Mouse (Mus musculus) liver, embryonic 13.5 days (tissue): ENCODE results near the gene Osbpl5. TPM values are rescaled to one million over a fixed set of nuclear protein-coding genes. Genes with fewer than 3 reads are reported as not detected.

Source experiments
- ATAC-seq: fragments of 200-750 bp; cut with Nextera tagmentation; 2 replicates; pipeline ENCODE4 v1.8.0; 2017; ENCODE audit warnings: low read depth, mild to moderate bottlenecking, moderate number of reproducible peaks, moderate library complexity
- DNase-seq: peaks from one replicate; pipeline ENCODE4 v3.0.0; 2022
- H3K27ac ChIP-seq: fragments of 300-500 bp; sonication (generic); 2 replicates; pipeline ENCODE4 v1.5.1; 2015; ENCODE audit warnings: moderate library complexity, mild to moderate bottlenecking, inconsistent platforms
- H3K27me3 ChIP-seq: fragments of 300-500 bp; sonication (generic); 2 replicates; pipeline ENCODE4 v1.6.1; 2015; ENCODE audit warnings: mild to moderate bottlenecking, inconsistent platforms
- H3K36me3 ChIP-seq: fragments of 300-500 bp; sonication (generic); 2 replicates; pipeline ENCODE4 v1.6.1; 2015; ENCODE audit warnings: mild to moderate bottlenecking, inconsistent platforms
- H3K4me1 ChIP-seq: fragments of 300-500 bp; sonication (generic); replicated peaks from 2 replicates; pipeline ENCODE4 v1.6.1; 2015; ENCODE audit warnings: inconsistent platforms
- H3K4me2 ChIP-seq: fragments of 300-500 bp; sonication (generic); 2 replicates; pipeline ENCODE4 v1.6.1; 2015; ENCODE audit warnings: inconsistent platforms, mild to moderate bottlenecking, moderate library complexity
- H3K4me3 ChIP-seq: fragments of 300-500 bp; sonication (generic); replicated peaks from 2 replicates; pipeline ENCODE4 v1.5.1; 2015; ENCODE audit warnings: mild to moderate bottlenecking, inconsistent platforms
- H3K9ac ChIP-seq: fragments of 300-500 bp; sonication (generic); 2 replicates; pipeline ENCODE4 v1.6.1; 2015; ENCODE audit warnings: mild to moderate bottlenecking, inconsistent platforms
- H3K9me3 ChIP-seq: fragments of 300-500 bp; sonication (generic); replicated peaks from 2 replicates; pipeline ENCODE4 v1.6.1; 2016; ENCODE audit warnings: inconsistent platforms
- WGBS: fragments of 180-500 bp; shearing (Covaris S2); methylation state at CpG from one replicate; pipeline ENCODE4 v1.1.7; 2015; ENCODE audit not compliant: insufficient replicate concordance; 5-methylcytosine and 5-hydroxymethylcytosine counted together
- polyA plus RNA-seq: library from polyadenylated mRNA; unstranded; fragments of >200 nt; fragmentation: Nextera tagmentation; extraction: Ambion mirVana; gene quantifications from 2 replicates; pipeline ENCODE4 v1.2.1, GENCODE M21; 2015

Osbpl5 gene
- polyA plus RNA-seq, result 2.4 and 2.8 TPM in 2 replicates

- ATAC-seq, result no peak
These were observed at the start of gene Osbpl5 for GRCm38 (mm10) chr7:143756125-143757026. TSS of gene Osbpl5 (minus strand) at chr7:143756985.

GRCm38 (mm10) chr7:143805199-143805624 is 48.4 kb upstream of the Osbpl5 start:
- H3K9me3 ChIP-seq, result no peaks in the 10 kb centered on the region
- no peak overlapping the region for H3K4me2 ChIP-seq
- no peaks in the 10 kb centered on the region for H3K27me3 ChIP-seq
- 65% methylated on average over 5 of the region's 5 CpGs for WGBS
- DNase-seq (no peak), ATAC-seq (no peak)
- no peaks in the 10 kb centered on the region for H3K4me1 ChIP-seq
- H3K27ac ChIP-seq, result no peak overlapping the region
- no peak overlapping the region for H3K4me3 ChIP-seq
- peaks cover 80% of the 10 kb centered on the region for H3K36me3 ChIP-seq
- H3K9ac ChIP-seq, result no peak overlapping the region

More at GRCm38 (mm10) chr7:143756125-143757026, at the start of gene Osbpl5:
- no peak within 1 kb of the TSS for H3K27ac ChIP-seq
- no peaks in the 10 kb centered on the region for H3K9me3 ChIP-seq
- no peaks in the 10 kb centered on the region for H3K36me3 ChIP-seq
- H3K4me2 ChIP-seq, result peak within 1 kb of the TSS; percentile 57
- H3K9ac ChIP-seq, result no peak within 1 kb of the TSS
- 23% methylated on average over 22 of the region's 22 CpGs for WGBS
- peaks cover 21% of the 10 kb centered on the region for H3K4me1 ChIP-seq
- peaks cover 17% of the 10 kb centered on the region for H3K27me3 ChIP-seq
- DNase-seq, result no peak
- H3K4me3 ChIP-seq, result peak within 1 kb of the TSS; percentile 26

- no peak overlapping the region for H3K9ac ChIP-seq
- H3K27ac ChIP-seq, result no peak overlapping the region
- DNase-seq, result no peak
- H3K4me3 ChIP-seq, result no peak overlapping the region
- no peak for ATAC-seq
- no peaks in the 10 kb centered on the region for H3K4me1 ChIP-seq
- no peak overlapping the region for H3K4me2 ChIP-seq
- H3K36me3 ChIP-seq, result peaks cover 75% of the 10 kb centered on the region
- no peaks in the 10 kb centered on the region for H3K27me3 ChIP-seq
- 77% methylated on average over 8 of the region's 8 CpGs for WGBS
- H3K9me3 ChIP-seq, result no peaks in the 10 kb centered on the region
These were observed 44.6 kb upstream of the Osbpl5 start for GRCm38 (mm10) chr7:143801195-143802065.

- H3K36me3 ChIP-seq, result peaks cover 71% of the 10 kb centered on the region
These were observed 44.0 kb upstream of the Osbpl5 start for GRCm38 (mm10) chr7:143800770-143801169.

GRCm38 (mm10) chr7:143798783-143799182 is 42.0 kb upstream of the Osbpl5 start:
- WGBS, result 67% methylated on average over 4 of the region's 4 CpGs
- no peak for ATAC-seq
- no peaks in the 10 kb centered on the region for H3K9me3 ChIP-seq
- no peak overlapping the region for H3K4me3 ChIP-seq
- H3K4me2 ChIP-seq, result no peak overlapping the region
- no peak overlapping the region for H3K27ac ChIP-seq
- peaks cover 60% of the 10 kb centered on the region for H3K36me3 ChIP-seq
- no peak overlapping the region for H3K9ac ChIP-seq
- no peaks in the 10 kb centered on the region for H3K4me1 ChIP-seq
- no peaks in the 10 kb centered on the region for H3K27me3 ChIP-seq
- no peak for DNase-seq

More at GRCm38 (mm10) chr7:143800770-143801169, 44.0 kb upstream of the Osbpl5 start:
- H3K9me3 ChIP-seq, result no peaks in the 10 kb centered on the region
- H3K4me3 ChIP-seq, result no peak overlapping the region
- DNase-seq, result no peak
- no peak overlapping the region for H3K4me2 ChIP-seq
- no peaks in the 10 kb centered on the region for H3K4me1 ChIP-seq
- no peak overlapping the region for H3K27ac ChIP-seq
- ATAC-seq, result no peak
- 74% methylated on average over 1 of the region's 1 CpGs for WGBS
- H3K9ac ChIP-seq, result no peak overlapping the region
- H3K27me3 ChIP-seq, result no peaks in the 10 kb centered on the region

- H3K4me1 ChIP-seq, result peaks cover 12% of the 10 kb centered on the region; the same call in 1 of the 2 replicates
- H3K27me3 ChIP-seq, result no peaks in the 10 kb centered on the region
- H3K9ac ChIP-seq, result no peak overlapping the region
- no peak overlapping the region for H3K4me2 ChIP-seq
- 35% methylated on average over 4 of the region's 4 CpGs for WGBS
- H3K36me3 ChIP-seq, result peaks cover 23% of the 10 kb centered on the region
- no peak overlapping the region for H3K27ac ChIP-seq
- H3K9me3 ChIP-seq, result no peaks in the 10 kb centered on the region
- ATAC-seq, result peak; percentile 46; the same call in 1 of the 2 replicates
- no peak for DNase-seq
- H3K4me3 ChIP-seq, result no peak overlapping the region
These were observed 36.3 kb upstream of the Osbpl5 start for GRCm38 (mm10) chr7:143793121-143793520.

GRCm38 (mm10) chr7:143792336-143792985 is 35.7 kb upstream of the Osbpl5 start:
- 57% methylated on average over 6 of the region's 6 CpGs for WGBS
- no peaks in the 10 kb centered on the region for H3K9me3 ChIP-seq

GRCm38 (mm10) chr7:143783996-143784829 is 27.4 kb upstream of the Osbpl5 start, which contains the start of gene Mrgpre:
TSS of gene Mrgpre (minus strand) at chr7:143784500.
- Histone ChIP-seq H3K4me3 (peak within 1 kb of the TSS; percentile 41), H3K9me3 (no peaks in the 10 kb centered on the region), H3K27me3 (peaks cover 22% of the 10 kb centered on the region), H3K27ac (no peak within 1 kb of the TSS), H3K4me2 (peak within 1 kb of the TSS; percentile 56), H3K4me1 (peaks cover 12% of the 10 kb centered on the region), H3K36me3 (no peaks in the 10 kb centered on the region), H3K9ac (0 out of 2 replicates have a peak within 1 kb of the TSS, but pooled peaks have one; percentile 3)
- DNase-seq, result no peak
- WGBS, result 5% methylated on average over 20 of the region's 21 CpGs
- ATAC-seq, result peak; percentile 46

More at GRCm38 (mm10) chr7:143792336-143792985, 35.7 kb upstream of the Osbpl5 start:
- Histone ChIP-seq H3K27me3 (no peaks in the 10 kb centered on the region), H3K4me2 (no peak overlapping the region), H3K36me3 (peaks cover 18% of the 10 kb centered on the region; the same call in 1 of the 2 replicates), H3K9ac (no peak overlapping the region), H3K4me3 (no peak overlapping the region), H3K4me1 (peaks cover 12% of the 10 kb centered on the region; the same call in 1 of the 2 replicates), H3K27ac (0 out of 2 replicates have a peak overlapping the region, but pooled peaks have one; percentile 10)
- ATAC-seq (peak; percentile 54), DNase-seq (no peak)

- Histone ChIP-seq H3K27me3 (peaks cover 22% of the 10 kb centered on the region), H3K4me2 (peak overlapping the region; percentile 56), H3K36me3 (no peaks in the 10 kb centered on the region), H3K4me1 (peaks cover 15% of the 10 kb centered on the region), H3K9me3 (no peaks in the 10 kb centered on the region), H3K9ac (0 out of 2 replicates have a peak overlapping the region, but pooled peaks have one; percentile 3), H3K27ac (no peak overlapping the region), H3K4me3 (peak overlapping the region; percentile 41)
- ATAC-seq, result peak; percentile 32; the same call in 1 of the 2 replicates
- 14% methylated on average over 6 of the region's 6 CpGs for WGBS
- DNase-seq, result no peak
These were observed 26.7 kb upstream of the Osbpl5 start for GRCm38 (mm10) chr7:143783378-143783995.
